Mouse (Mus musculus) thymus, adult 18-20 months (tissue): ENCODE data around the gene Apobec2.
A peak's percentile ranks its signal among the peaks of the same experiment; 100 is the strongest.
"Not testable (repeated sequence)": the region's sequence is repeated elsewhere in the genome, so short reads cannot be mapped to it uniquely, and the experiment has no call there.

Experiments
- DNase-seq, 2 experiments: peaks; one replicate each; pipeline ENCODE4 v3.0.0; 2022; ENCODE audit warnings: mixed read lengths in 2 of 2

Apobec2 gene

DNA sequence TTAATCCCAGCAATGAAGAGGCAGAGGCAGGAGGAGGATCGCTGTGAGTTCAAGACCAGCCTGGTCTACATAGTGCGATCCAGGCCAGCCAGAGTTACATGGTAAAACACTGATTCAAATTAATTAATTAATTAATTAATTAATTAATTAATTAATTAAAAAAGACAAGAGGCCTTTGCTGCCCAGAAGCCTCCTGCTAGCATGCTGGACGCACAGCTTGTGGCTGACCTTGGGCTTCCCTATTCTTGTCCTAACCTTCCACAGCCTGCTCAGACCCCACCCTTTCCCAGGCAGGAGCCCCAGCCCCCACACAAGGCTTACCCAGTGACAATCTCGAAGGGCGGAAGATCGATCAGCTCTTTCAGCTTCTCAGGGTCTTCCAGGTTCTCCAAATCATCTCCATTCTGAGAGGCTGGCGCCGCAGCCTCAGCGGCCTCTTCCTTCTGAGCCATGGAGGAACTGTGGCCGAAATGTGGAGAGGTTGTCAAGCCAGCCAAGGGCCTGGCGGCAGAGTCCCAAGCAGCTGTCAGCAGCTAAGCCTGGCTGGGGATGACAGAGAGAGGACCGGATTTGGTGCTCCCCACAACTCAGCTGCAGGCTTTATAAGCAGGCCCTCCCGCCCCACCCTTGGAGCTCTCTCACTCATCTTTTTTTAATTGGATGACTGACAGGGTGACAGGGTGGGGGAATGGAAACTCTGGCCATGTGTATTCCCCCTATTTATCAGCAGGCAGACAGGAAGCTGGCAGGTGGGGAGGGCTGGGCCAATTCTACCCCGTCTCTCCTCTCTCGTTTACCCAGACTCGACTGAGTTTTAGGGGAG, at the start of gene Apobec2:
Gene Apobec2 (minus strand): TSS at position 773 of the 823 bp plus-strand sequence.
- no peak for DNase-seq

DNA sequence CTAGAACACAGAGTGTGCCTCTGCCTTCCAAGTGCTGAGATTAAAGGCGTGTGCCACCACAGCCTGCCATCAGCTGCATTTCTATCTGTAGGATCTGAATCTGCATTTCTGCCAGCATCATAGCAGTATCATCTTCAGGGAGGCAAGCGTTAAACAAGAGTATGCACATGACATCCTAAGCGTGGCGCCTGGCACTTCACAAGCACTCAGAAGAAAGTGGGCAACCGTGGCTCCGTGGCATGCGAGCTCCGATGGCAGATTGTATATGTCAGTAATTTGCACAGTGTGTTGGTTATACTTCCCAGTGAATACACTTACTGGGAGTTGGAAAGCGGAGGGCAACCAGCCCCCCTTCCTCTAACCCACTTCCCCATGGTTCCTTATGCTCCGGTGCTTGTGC, 47.2 kb upstream of the Apobec2 start:
- no peak for DNase-seq

DNA sequence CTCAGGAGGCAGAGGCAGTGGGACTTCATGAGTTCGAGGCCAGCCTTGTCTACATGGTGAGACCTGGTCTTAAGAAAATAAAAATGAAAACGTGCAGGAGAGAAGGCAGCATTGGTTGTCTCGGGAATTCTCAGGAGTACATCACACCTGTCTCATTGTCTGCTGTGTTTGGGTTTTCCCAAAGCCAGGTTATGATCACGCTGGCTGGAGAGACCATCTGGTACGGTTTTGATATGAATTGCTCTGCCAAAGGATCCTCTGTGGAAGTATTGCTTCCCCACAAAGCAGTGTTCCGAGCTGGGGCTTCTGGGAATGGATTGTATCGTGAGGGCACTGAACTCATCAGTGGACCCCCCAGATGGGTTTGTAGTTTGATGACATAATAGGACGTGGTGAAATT, 42.7 kb upstream of the Apobec2 start:
- no peak for DNase-seq

DNA sequence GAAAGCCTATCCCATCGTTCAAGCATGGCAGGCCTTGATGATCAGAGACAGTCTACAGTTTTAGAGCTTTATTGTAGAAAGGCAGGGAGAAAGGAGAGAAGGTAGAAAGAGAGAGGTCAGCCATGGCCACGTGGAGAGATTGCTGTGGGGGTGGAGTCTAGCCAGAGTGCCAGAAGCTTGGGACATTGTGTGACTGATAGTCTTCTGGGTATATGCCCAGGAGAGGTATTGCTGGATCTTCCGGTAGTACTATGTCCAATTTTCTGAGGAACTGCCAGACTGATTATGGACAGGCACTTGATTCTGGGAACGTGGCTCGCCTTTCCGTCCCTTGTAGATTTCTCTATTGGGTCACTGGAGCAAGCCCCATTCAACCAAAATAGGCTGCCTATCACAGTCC, 41.6 kb upstream of the Apobec2 start:
- DNase-seq = not testable (repeated sequence)

DNA sequence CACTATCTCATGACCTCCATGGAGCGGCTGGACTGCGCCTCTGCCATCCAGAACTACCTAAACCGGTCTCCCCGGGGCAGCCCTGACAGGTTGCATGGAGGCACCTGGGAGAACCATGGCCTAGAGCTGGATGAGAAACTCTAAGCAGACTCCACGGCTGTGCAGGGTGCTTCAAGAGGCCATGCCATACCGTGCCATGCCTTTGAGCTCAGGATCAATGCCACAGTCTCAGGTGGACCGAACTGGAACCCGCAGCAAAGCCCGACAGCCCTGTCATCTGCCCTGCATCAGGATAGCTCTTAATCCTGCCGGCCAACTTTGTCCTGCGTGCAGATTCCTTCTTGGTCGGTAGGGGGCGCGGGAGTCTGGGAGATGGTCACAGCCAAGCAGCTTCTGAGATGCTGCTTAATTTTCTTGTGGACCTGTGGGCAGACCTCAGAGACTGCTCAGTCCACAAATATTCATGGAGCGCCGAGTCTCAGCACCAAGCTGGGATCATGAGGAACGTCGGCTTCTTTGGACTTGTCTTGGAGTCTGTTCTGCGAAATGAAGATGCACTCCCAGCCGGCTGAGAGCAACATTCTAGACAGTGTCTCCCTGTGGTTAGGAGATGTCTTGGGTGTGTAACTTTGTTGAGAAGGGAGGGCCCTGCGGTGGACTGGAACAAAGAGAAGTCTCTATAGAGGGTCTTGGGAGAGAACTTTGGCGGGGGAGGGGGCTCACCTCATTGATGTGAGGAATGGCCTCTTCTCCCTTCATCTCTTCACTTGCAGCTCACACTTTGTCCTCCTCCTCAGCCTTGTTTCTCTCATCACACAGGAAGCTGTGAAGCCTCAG, 34.9 kb upstream of the Apobec2 start:
- peak; percentile 51 to 57 for DNase-seq

DNA sequence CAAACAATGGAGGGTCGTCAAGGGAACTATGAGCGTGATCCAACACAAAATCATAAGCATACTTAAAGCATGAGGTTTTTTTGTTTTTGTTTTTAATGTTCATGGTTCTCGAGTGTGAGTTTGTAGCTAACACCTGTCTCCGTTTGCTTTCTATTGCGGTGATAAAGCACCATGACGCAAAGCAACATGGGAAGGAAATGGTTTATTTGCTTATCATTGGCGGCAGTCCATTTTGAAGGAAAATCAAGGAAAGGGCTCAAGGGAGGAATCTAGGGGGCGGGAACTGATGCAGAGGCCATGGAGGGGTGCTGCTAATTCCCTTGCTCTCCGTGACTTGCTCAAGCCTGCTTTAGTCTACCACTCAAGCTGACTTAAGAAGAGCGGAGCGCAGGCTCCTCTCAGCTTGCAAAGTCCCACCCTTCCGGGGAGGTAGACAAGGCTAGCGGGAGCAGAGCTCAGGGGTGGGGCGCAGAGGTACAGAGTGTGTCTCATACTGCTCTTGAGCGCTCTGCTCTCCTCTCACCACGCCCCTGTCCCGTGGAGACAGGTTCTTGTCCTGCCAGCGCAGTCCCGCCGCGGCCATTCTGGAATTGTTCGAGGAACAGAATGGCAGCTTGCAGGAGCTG, 34.2 kb upstream of the Apobec2 start:
- peak in 1 of 2 experiments; percentile 14 for DNase-seq

DNA sequence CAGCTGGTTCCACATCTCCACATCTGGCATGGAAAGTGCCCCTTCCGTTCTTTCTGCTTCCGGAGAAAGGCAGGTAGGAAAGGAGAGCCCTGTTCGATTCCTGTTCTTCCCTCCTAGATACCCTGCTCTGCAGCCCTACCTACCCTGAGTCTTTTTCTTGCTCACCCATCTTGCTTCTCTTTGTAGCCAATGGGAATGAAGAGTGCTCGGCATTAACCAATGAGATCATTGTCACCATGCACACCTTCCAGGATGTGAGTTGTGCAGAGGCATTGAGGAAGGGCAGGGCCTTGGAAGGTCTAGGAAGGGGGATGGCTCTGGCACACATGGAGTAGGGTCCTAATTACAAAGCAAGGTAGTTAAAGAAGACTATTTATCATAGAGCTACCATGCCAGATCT, 30.7 kb upstream of the Apobec2 start:
- DNase-seq = no peak

DNA sequence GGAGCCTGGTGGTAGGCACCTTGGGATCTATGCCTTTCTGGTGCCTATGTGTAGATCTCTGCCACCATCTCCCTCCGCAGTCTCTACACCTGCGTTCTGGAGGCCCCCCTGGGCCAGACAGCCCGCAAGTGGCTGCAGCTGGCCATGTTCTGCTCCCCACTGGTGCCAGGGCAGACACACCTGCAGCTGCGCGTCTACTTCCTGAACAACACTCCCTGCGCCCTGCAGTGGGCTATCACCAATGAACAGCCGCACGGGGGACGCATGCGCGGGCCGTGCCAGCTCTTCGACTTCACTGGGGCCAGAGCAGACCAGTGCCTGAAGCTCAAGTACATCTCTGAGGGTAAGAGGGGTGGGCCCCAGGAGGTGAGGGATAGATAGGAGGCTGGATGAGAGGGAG, 29.4 kb upstream of the Apobec2 start:
- DNase-seq = peak; percentile 61 to 75

DNA sequence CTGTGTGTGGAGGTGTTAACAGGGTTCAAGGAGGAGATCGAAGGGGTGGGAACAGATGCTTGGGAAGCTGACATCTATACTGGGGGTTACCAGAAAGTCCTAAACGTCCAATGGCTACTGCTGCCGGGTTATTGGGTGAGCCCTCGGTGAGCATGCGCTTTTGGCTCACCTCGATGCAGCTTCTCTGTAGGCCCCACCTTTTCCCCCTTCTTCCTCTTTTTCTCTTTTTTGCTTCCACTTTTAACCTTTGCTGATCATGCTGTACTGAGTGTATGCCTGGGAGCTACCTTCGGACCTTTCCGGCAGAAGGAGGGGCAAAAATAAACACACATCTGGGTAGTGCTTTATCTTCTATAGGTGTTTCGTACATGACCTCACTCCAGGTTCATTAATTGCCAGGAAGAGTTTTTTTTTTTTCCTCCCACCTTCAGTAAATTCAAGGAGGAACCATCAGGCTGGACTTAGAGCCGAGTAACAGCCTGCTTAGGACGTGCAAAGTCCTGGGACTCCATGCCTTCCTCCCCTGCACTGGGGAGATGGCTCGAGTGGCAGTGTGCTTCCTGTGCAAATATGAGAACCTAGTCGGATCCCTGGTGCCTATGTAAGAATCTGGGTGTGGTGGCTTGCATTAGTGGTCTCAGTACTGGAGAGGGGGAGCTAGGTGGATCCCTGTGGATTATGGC, 25.4 kb upstream of the Apobec2 start:
- DNase-seq = no peak

DNA sequence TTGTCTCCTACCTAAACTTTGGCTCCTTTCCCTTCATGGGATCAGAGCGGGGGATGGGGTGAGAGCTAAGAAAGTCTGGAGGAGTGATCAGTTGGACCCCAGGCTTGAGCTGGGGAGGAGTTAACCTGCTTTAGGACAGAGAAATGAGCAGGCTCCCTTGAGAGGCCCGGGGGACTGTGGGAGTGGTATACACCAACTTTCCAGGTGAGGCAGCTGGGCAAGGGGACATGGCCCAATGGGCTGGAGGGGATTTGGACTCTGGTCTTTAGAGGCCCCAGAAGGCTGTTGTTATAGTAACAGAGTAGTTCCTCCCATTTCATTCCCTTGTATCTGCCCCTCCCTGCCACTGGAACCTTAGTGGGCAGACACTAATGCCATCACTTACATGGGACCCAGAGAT, 23.2 kb upstream of the Apobec2 start:
- no peak for DNase-seq

DNA sequence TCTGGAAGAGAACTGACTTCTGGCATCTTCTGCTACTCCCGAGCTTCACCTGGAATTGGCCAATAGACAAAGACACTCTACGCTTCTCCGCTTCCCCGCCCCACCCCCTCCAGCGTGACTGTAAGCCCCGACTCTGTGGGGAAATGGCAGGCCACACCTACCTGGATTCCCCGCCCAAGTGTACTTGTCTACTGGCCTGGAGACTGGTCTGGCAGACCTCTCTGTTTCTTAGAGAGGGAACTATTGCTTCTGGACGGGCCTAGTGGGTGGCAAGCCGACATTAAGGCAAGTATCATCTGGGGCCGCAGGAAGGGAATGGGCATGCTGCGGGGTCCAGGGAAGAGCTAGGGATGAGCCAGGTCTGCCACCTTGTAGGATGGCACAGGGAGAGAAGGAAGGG, 22.0 kb upstream of the Apobec2 start, which contains the start of gene Unc5cl:
Gene Unc5cl (plus strand): TSS at position 214 of the 400 bp plus-strand sequence.
- DNase-seq = no peak

DNA sequence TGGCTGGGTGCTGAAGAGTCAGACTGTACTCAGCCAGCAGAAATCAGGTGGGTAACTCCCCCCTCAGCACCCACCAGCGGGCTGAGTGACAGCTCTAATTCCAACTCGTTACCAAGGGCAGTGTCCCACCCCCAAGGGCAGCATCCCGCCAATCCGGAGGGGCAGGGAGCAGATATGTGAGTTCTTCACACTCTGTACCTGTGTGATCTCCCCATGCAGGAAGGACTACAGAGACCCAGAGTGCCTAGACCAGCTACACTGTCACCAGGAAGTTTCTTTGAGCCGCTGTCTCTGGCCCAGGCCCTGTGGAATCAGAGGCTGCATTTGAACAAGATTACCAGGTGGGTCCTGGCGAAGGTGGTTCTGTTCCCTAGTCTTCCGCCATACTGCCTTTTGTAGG, 21.5 kb upstream of the Apobec2 start:
- DNase-seq = no peak

DNA sequence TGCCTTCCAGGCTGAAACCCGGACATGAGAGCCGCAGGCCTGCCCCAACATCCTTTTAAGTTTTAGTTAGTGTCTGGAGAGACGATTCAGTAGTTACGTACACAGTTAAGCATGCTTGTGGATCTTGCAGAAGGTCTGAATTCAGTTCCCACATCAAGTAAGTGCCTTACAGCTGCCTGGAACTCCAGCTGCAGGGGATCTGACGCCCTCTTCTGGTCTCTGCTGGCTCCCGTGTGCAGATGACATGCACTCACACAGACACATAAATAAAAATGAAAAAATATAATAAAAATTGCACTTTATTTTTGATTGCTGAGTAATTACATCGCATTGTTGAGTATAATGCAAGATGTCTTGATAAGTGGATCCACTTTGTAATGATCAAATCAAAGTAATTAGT, 20.8 kb upstream of the Apobec2 start:
- DNase-seq = no peak

DNA sequence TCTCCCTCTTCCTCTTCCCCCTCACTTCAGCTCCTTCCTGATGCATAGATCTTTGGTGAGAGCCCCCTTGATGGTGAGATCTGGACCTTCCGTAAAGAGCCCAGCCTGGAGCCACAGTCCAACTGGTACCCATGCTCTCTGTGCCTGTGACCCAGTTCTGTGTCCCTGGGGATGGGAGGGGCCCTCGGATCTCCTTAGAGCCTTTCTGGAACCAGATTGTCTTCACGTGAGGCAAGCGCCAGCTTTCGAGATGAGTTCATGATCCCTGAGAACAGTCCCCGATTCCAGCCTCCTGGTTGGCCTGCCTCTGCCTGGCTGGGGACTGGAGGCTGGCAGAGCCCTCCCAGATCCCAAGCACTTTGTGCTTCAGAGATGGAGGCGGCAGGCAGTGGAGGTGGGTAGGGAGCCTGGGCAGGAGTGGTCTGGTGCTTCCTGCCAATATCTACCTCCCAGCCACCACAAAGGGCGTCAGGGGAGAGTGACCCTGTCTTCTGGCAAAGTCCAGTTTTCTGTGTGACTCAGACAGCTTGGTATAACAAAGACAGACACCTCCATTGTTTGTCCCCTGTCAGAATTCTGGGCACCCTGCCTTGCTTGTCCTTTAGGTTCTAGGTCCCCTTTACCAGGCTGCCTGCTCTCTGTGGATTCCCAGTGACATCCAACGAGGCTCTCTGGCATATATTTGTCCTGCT, 19.2 kb upstream of the Apobec2 start:
- DNase-seq = no peak

DNA sequence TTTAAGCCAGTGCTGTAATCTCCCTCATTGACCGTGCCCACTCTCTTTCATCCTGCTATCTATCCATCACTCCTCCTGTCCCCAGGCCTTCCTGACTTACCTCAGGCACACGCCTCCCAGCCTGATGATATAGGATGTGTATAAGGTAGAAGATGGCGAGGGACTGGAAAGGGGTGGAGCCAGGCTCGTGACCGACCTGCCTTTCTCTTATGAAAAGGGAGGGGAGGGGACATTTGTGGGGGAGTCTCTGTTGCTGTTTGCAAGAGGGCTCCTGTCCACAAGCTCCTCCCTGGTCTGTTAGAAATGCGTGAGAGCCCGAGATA, 18.6 kb upstream of the Apobec2 start, which contains the start of gene Tspo2:
Gene Tspo2 (minus strand): TSS at position 170 of the 323 bp plus-strand sequence.
- no peak for DNase-seq

DNA sequence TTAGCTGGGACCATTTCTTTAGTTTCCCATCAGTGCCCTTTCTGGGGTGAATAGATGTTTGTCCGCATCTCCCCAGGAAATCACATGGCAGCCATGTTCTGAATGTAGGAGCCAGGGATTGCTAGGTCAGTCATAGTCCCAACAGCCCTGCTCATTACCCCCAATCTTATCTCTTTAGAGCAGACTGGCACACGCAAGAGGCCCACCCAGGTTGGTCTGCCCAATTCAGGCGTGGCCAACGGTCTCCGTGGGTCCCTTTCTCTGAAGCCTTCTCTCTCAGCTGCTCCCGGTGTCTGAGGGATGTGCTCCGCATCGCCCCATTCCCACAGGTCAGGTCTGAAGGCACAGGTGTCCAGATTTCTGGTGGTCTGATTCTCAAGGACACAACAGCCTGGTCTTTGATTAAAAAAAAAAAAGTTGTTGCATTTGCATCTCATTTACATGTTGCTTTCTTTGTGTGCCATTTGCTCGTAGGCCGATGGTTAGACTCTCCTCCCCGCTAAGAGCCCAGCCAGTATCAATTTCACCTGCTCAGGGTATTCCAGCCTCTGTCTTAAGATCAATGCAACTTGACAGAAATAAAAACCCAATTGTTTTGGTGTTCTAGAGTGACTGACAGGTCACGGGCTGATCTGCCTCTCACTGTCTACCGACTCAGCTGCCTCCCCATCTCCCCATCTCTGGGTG, 18.1 kb upstream of the Apobec2 start:
- DNase-seq = no peak

DNA sequence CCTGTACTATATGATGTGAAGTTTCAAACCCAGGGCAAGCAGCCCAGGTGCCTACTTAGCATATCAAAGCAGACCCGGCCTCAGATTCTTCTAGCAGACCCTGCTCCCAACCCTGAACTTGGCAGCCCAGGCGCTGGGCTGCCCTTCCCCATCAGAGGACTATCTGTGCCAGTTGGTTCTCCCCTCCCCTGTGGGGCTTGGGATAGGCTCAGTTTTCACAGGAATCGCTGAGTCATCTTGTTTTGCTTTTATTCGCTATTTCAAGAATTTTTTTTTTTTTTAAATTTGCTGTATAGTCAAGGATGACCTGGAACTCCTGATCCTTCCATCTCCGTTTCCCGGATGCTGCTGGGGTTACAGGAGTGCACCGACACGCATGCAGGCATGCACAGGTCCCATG, 14.9 kb upstream of the Apobec2 start:
- DNase-seq = no peak

DNA sequence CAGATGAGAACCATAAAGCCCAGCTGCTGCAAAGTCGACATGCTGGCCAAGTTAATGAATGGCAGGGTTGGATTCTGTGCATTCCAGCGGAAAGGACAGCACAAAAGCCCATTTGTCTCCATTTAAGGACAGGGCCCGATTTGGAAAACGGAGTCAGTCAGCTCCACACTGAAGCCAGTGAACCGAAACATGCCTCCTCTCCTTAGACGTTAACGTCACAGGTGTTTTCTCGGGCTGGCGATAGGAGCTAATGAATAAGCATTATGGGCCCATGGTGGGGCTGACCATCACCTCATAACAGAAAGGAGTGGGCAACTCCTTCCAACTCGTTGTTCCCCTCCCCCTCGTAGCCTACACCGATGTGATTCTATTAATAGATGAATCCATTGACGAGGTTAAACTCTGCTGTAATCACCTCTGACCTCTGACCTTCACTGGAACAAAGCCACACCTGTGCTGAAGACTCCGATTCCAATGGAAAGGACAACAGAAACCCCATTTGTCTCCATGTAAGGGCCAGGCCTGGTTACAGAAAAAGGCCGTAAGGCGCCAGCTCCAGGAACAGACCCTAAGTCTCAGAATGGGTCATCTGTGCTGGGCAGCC, 10.9 kb upstream of the Apobec2 start:
- no peak for DNase-seq

DNA sequence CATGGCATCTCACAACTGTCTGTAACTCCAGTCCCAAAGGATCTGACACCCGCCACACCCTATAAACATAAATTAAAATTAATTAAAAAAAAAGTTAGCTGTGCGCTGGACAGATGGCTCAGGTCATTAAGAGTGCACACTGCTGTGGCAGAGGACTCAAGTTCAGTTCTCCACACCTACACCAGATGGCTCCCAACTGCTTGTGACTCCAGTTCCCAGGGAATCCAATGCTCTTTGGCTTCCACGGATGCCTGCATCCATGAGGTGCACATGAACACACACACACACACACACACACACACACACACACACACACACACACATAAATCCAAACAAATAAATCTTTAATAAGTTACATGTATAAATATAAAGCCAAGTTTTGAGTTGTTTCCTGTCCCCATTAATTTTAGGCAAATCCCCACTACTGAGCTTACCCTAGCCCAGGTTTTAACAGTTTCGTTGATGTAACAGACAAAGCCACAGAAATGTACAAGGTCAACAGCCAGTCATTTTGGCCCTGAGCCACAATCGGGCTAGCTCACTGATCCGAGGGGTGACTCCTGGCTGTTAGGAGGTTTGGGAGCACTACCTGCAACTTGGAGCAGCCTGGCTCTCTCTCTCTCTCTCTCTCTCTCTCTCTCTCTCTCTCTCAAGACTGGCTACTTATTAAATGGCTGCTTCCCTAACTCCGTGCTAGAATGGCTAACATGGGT, 10.2 kb upstream of the Apobec2 start:
- no peak for DNase-seq

DNA sequence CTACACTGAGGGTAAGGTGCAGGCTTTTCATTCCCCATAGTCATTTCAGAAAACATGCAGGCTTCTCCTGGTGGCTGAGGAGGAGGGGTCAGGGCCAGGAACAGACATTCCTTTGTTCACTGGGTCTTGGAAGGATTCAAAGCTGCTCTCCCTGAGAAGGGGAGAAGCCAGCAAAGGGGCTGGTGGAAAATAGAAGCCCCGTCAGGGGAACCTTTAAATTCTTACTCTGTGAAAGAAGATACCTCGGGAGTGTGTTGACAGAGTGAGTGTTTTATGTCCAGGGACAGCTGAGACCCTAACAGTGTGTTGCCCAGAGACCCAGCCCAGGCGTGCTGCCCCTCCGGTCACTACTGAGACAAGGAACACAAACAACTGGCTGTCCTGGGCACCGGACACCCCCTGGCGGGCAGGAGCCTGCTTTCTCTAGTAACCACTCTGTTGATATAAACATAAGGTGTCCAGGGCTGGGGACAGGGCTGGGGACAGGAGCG, 4.7 kb upstream of the Apobec2 start:
- no peak for DNase-seq
